Mouse (Mus musculus): Measurements from ENCODE around the gene Mpc2.

Gene Mpc2

DNA sequence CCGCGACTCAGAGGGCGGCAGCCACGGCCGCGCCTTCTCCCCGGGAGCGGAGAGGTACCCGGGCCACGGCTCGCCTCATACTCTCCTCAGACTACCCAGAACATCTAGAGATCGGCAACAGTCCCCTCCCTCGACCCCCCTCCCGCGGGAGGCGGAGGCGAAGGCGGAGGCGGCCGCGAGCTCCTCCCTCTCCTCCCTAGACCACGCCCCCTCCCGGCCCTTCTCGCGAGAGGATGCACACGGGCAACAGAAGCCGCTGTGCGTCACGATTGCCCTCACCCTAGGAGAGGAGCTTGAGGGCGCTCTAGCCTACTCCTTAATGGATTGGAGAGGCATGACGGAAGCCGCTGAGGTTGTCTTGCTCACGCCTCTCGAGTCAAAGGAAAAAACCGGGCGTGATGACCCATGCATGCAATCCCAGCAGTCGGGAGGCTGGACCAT, at the start of gene Mpc2, which contains the start of gene Dcaf6:
Gene Mpc2, plus strand, starts transcription at position 278 of the 441 bp plus-strand sequence.
Gene Dcaf6, minus strand, starts transcription at position 116 of the 441 bp plus-strand sequence.
- DNase-seq (ENCODE audit: low read depth, low spot score): peak; percentile 99

DNA sequence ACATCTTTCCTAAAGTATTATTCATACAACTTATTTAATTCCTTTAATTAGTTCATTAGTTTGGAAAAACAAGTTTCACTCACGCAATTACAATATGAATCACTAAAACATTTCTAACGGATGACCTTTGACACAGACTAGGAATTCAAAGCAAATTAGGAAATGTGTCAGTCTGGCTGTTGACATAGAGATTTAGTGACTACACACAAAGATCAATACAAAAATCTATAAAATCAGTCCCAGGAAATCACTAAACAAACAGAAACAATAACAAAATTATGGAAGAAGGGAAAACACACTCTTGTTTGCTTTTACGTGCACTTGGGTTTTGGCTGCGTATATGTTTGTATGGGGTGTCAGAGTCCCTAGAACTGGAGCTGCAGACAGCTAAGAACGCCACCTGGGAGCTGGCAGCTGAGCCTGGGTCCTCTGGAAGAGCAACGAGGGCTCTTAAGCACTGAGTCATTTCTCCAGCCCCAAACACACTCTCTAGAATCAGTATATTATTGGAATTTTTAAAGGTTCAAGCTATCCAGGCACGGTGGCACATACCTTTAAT, 39.0 kb upstream of the Mpc2 start:
- no peak for DNase-seq (ENCODE audit: low read depth, low spot score)

DNA sequence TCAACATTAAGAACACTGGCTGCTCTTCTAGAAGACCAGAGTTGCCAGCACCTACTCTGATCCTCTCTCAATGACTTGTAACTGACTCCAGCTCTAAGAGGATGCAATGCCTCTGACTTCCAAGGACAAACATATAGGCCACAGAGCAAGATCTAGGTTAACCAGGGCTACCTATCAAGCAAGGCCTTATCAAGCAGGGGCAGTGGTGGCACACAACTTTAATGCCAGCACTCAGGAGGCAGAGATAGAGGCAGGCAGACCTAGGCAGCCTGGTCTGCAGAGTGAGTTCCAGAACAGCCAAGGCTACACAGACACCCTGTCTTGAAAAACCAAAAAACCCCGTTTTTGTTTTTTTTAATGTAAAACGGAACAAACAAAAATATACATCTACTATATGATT, 34.2 kb upstream of the Mpc2 start:
- no peak for DNase-seq (ENCODE audit: low read depth, low spot score)

DNA sequence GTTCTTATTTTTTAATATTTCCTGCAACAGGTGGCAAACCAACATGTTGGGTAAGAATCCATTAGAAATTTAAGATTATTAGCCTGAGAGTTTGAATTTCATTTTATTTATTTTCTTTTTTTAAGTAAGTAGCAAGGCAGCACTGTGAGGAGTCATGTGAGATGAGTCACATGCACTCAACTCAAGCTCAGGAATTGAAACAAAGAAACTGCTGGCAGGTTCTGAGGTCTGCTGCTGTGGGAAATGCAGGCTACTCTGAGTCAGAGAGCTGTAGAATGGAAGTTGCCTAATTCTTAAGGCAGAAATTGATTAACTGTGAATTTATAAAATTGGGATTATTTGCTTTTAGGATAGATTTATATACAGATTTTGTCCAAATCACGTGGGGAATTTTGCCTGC, 27.6 kb upstream of the Mpc2 start:
- peak; percentile 32 for DNase-seq (ENCODE audit: low read depth, low spot score)

DNA sequence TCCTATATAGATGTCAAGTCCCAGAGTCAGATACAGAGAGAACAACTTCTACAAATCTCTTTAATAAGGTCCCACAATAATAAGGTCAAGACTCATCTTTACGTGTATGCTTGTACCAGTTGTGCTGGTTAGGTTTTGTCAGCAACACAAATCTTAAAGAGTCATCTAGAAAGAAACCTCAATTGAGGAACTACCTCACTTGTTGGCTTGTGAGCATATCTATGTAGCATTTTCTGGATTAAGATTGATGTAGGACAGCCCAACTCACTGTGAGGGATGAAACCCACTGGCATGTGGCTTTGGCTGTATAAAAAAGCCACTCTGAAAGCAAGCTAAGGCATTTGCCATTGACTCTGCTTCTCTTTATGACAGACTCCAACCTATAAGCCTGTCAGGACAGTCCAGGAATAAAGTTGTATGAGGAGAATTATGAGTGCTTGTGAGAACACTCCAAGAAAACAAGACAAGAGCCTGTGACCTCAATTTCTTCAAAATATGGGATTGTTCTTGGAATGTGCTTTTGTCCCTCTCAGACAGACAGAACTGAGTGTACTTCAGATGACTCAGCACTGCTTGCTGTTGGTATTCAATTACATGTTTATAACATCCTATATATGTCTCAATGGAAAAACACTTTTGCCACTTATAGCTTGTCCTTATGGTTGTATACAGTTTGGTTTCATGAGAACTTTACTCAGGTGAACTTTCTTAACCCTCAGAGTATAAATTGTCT, 22.0 kb upstream of the Mpc2 start:
- DNase-seq (ENCODE audit: low read depth, low spot score): no peak

DNA sequence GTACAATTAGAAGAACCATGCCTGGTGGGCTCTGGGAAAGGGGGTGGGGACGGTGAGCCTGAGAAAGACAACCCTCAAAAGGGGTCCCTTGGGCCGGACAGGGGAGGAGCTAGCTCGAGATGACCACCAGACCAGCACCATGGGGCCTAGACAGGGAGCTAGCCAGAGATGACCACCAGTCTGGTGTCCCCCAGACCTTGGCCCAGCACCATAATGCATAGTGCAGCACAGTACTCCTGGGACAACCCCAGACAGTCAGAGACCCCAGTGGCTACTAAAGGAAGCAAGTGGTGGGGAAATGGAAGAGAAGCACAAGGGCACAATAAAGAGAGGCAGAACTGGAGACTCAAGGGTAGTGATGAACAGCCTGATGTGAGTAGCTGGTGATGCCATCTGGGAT, 19.6 kb upstream of the Mpc2 start:
- no peak for DNase-seq (ENCODE audit: low read depth, low spot score)

DNA sequence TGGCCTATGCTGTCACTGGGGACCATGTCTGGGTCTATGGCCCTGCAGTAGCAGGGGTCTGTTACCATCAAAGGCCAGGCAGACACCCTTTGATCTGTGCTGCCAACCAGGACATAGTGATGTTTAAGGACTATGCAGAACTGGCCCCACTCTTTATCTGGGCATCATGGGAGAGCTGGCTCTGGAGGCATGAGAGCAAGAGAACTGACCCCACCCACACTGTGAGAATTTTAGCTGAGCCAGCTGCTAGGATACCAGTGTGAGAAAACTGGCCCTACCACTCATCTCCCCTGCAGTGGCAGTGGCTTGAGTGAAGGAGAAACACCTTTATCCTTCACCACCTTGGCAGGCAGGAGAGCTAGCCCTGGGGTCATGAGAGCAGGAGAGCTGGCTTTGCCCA, 19.2 kb upstream of the Mpc2 start:
- no peak for DNase-seq (ENCODE audit: low read depth, low spot score)

DNA sequence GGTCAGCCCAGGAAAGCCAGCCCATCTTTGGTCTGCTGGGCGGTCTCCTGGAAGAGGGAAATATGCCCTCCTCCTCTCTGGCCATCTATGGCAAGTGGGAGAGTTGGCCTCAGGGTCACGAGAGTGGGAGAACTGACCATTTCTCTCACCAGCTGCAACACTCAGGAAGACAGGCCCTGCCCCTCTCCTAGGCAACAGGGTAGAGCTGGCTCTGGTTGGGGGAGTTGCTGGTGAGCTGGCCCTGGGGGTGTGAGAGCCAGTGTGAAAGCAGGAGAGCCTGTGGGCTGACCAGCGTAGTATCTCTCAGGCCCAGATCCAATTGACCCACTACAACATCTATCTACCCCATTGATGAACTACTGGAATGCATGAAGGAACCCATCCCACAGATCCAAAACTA, 18.7 kb upstream of the Mpc2 start:
- no peak for DNase-seq (ENCODE audit: low read depth, low spot score)

DNA sequence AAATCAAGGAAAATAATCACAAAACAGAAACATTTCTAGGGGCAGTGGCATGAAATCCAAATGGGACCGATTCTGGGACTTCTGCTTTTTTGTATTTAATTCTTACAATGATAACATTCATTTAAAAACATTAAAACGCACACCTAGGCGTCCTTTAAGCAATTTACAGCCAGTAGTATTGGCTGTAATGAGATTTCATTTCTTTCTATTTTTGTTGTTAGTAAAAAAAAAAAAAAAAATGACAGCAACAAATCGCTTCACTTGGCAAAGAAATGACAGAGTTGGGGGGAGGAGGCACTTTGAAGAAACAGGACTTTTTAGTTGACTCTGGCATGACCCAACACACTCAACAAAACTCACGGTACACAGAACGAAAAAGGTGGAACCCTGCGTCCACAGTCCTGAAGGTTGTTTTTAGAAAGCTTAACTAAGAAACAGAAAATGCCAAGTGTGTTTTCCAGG, 1.4 kb upstream of the Mpc2 start:
- DNase-seq (ENCODE audit: low read depth, low spot score): no peak

DNA sequence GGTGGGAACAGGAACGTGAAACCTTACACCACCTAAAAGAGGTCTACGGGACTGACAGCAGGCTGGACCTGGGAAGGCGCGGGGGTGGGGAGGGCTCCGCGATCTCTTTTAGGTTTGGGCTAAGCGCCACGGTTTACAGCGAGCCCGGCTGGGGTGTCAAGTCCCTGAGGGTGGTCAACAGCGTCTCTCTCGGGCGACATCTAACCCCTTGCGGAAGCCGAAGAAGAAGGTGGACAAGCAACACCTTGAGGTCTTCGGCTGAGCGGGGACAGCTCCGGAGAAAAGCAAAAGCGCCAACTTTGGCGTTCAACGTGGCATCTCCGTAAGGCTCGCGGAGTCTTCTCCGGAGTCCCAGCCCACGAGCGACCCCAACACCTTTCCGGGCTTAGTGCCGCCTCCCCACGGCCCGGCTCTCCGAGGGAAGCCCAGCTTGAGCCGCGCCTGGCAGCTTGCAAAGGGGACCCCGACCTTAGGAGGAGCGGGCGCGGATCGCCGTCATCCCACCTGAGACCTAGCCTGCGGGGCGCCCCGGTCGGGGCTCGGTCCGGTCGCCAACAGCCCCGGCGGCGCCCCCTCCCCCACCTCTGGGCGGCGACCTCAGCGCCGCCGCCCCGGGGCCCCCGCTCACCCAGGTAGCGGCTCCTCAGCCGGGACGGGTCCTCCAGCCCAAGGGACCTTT, 795 bp upstream of the Mpc2 start:
- peak; percentile 88 for DNase-seq (ENCODE audit: low read depth, low spot score)

DNA sequence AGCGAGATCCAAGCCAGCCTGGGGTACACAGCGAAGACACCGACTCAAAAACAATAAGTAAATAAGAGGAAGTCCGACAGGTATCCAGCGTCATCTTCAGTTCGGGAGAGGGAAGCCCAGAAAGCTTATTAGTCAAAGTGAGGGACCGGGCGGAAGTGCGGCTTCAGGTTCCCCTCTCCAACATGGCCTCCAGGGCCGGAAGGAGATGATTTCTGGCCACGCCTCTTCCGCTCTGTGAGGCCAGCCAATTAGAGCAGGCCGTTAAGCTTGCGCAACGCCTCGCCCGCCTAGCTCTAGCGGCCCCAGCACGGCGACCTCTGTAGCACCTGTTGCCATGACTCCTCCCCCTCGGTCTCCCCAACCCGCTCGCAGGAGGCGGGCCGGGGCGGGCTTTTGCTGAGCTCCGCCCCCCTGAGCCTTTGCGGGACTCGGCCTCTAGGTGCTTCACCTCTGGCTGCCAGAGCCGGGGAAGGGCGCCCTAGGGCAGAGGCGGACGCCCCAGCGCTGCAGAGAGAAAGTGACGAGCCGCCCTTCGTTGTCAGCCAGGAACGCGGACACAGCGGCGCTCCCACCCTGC, 452 bp downstream of the Mpc2 start:
- DNase-seq (ENCODE audit: low read depth, low spot score): peak; percentile 100

DNA sequence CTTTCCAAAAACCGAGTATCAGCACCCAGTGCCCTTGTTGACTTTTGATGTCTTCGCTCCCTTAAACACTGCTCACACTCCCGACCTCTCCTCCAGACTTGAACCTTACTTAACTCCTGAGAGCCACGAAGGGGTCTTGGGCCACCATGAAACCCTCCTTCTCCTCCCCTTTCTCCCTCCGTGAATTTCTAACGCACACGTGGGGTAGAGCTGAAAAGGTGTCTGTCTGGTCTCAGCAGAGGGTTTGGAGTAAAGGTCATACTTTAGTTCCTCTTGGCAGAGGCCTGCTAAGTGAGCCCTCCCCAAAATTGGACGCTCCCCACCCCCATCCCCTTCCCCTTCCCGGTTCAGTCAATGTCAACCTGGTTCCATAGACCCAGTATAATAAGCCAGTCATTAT, 1.2 kb downstream of the Mpc2 start:
- peak; percentile 41 for DNase-seq (ENCODE audit: low read depth, low spot score)

DNA sequence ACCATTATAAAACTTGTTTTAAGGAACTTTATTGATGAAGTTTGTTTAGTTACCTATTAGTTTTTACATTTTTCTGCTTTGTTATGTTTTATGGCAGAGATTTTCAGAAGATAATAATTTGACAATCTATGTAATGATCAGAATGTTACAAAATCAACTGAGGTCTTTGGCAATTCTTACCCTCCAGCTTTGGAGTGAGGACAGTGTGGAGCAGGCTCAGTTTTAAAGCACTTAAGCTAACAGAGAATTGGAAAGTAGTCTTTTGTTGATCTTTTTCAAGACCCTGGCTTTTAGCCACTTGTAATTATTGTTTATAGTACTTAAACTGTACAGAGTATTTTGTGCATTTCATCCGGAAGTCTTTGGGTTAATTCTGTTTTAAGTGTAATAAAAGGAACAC, 2.4 kb downstream of the Mpc2 start:
- no peak for DNase-seq (ENCODE audit: low read depth, low spot score)

DNA sequence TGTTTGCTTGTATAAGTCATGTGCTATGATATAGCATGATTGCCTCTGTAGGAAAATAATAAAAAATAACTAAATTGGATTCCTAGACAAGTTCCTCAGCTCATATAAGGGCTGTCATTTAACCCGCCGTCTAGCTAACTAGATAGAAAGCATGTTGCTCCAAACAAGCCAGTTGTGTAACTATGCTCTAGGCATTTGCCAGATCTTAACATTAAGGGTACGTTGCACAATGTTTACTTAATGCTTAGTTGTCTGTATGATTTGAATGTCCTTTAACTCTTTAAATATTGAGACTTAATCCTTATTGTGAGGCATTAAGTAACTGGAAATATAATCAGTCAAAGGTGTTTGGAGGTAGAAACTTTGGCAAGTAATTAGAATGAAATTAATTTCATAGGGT, 4.1 kb downstream of the Mpc2 start:
- no peak for DNase-seq (ENCODE audit: low read depth, low spot score)

DNA sequence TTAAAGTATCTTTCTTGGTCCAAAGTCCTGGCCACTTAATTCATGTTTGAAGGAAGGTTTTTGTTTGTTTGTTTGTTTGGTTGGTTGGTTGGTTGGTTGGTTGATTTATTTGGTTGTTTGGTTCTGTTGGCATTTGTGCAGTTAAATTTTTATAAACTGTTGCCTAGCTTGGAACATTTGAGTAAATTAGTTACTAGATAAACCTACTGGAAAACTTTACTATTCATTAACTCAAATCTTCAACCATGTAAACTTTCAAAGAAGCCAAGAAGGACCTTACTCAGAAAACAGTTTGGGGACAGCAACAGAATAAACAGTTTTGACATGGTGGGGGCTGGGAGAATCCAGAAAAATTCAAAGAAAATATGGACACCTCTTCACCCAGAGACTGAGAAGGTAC, 8.5 kb downstream of the Mpc2 start:
- no peak for DNase-seq (ENCODE audit: low read depth, low spot score)

DNA sequence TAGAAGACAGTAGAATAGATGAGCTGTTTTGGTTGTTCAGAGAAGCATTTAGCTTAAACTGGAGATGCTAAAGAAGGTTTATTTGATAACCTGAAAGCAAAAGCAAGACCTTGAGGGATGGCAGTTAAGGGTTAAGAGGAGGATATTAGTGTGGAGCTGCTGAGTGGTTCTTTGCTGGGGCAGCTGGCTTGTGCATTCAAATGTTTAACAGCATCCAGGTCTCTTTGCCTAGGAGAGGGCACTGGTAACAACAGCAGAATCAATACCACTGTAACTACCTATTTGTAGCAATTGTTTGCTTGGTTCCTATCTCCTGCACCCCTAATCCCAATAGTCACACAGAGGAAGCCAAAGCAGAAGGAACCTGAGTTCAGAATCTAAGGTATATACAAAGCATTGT, 9.3 kb downstream of the Mpc2 start:
- no peak for DNase-seq (ENCODE audit: low read depth, low spot score)

DNA sequence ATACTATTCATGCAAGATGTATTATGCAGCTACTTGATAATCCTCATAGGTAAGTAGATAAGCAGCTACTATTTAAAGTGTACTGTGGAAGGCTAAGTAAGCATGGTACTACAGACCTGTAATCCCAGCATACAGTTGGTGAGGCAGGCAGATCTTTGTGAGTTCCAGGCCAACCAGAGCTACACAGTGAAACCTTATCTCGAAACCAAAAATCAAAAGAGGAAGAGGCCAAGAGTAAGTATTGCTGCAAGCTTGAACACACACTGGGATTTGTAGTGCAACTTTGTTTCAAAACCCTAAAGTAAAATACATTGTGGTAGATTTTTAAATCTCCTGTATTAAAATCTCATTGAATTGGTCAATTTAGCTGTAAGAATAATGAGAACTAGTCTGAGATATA, 11.1 kb downstream of the Mpc2 start:
- no peak for DNase-seq (ENCODE audit: low read depth, low spot score)

DNA sequence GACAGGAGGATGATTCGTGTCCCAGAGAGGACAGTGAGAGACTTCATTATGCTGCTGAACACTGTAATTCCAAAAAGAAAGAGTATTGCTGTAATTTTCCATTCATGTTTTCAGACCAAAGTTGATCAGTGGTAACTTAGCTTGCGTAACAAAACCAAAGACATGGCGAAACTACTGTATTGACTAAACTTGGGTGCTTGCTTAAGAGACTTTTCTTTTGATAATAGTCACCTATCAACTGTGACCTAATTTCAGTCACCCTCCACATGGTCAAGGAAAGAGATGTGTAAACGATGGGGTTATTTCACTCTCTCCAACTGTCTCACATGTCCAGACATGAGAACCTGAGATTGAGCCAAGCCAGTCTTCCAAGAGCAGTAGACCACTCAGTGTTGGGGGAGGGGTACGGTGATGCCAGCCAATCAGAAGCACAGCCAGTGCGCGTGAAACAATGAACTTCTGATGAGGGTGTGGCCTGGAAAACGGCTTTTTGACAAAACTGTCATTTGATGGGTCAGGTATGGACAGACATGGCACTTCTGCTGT, 24.3 kb downstream of the Mpc2 start, which contains the start of gene Adcy10:
Gene Adcy10, plus strand, starts transcription at position 496 of the 546 bp plus-strand sequence.
- peak; percentile 6 for DNase-seq (ENCODE audit: low read depth, low spot score)

DNA sequence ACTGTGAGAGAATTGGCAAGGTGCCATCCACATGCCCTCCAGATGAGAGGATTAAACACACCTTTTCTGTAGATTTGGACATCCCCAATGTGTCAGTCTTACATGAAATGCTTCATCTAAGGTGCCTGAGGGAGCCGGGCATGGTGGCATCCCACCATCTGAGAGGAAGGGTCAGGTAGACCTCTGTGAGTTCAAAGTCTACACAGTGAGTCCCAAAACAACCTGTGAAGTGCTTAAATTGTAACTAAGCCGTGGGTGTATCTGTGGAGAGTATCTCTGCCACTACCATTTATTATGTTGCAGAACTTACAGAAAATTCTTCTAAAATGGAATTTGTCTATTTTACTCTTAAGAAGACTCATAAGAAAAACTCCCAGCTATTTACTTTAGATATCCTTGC, 25.7 kb downstream of the Mpc2 start:
- peak; percentile 7 for DNase-seq (ENCODE audit: low read depth, low spot score)

DNA sequence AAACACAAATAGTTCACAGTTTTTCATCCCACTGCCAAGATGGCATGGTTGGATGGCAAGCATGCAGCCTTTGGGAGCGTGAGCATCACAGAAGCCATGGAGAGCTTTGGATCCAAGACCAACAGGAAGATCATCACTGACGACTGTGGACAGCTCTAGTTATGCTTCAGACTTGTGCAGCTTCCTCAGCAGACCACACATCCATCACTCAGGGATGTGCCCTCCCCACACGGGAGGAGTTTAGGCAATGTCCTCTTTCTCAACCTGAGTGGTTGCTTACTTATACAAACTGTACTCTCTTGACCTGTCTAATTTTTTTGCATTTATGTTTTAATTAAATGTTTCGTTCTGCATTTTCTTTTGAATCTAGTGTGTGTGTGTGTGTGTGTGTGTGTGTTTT, 28.8 kb downstream of the Mpc2 start:
- no peak for DNase-seq (ENCODE audit: low read depth, low spot score)

DNA sequence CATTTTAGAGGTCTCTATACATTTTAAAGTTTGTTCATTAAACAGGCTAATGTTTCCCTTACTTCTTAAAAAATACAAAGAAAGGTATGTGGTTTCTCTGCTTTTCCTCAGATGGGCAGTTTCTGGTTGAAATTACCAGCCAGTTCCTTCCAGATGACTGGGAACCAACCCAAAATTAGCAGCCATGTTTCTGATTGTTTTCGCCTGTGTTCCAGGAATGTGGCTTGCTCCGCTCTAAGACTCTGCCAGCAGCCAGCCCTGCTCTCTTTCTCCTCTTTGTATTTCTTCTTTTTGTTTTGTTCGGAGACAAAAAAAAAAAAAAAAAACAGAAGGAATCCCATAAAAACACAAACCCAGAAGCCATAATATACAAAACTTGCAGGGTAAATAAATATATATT, 38.4 kb downstream of the Mpc2 start:
- peak; percentile 13 for DNase-seq (ENCODE audit: low read depth, low spot score)
